Mouse (Mus musculus) ovary, postnatal 14 days (tissue): ENCODE results near the gene Rora.

ENCODE experiments used
- DNase-seq: peaks from one replicate; pipeline ENCODE4 v3.0.0; 2022; ENCODE audit warnings: low spot score

The Rora gene

GRCm38 (mm10) chr9:69227806-69228205, 574.2 kb downstream of the Rora start:
- no peak for DNase-seq

- no peak for DNase-seq
Measured at GRCm38 (mm10) chr9:69229935-69230334, 576.3 kb downstream of the Rora start.

GRCm38 (mm10) chr9:69234526-69234925, 580.9 kb downstream of the Rora start:
- no peak for DNase-seq

GRCm38 (mm10) chr9:69237316-69237715, 583.7 kb downstream of the Rora start:
- no peak for DNase-seq

GRCm38 (mm10) chr9:69242538-69242937, 589.0 kb downstream of the Rora start:
- no peak for DNase-seq

- no peak for DNase-seq
Measured at GRCm38 (mm10) chr9:69243626-69244025, 590.0 kb downstream of the Rora start.

- DNase-seq = no peak
Measured at GRCm38 (mm10) chr9:69246225-69246624, 592.6 kb downstream of the Rora start.

GRCm38 (mm10) chr9:69249586-69249985, 596.0 kb downstream of the Rora start:
- no peak for DNase-seq

- no peak for DNase-seq
Measured at GRCm38 (mm10) chr9:69250326-69250725, 596.7 kb downstream of the Rora start.

- DNase-seq = no peak
Measured at GRCm38 (mm10) chr9:69258506-69258905, 604.9 kb downstream of the Rora start.

GRCm38 (mm10) chr9:69259382-69259781, 605.8 kb downstream of the Rora start:
- DNase-seq = peak; percentile 42

GRCm38 (mm10) chr9:69265151-69265550, 611.6 kb downstream of the Rora start:
- no peak for DNase-seq

- no peak for DNase-seq
Measured at GRCm38 (mm10) chr9:69270374-69270773, 616.8 kb downstream of the Rora start.

GRCm38 (mm10) chr9:69270931-69271330, 617.3 kb downstream of the Rora start:
- no peak for DNase-seq

GRCm38 (mm10) chr9:69272884-69273283, 619.3 kb downstream of the Rora start:
- DNase-seq = no peak

- no peak for DNase-seq
Measured at GRCm38 (mm10) chr9:69274766-69275485, 621.3 kb downstream of the Rora start.

GRCm38 (mm10) chr9:69277256-69277655, 623.7 kb downstream of the Rora start:
- DNase-seq = no peak

- no peak for DNase-seq
Measured at GRCm38 (mm10) chr9:69285011-69285410, 631.4 kb downstream of the Rora start.

- DNase-seq = no peak
Measured at GRCm38 (mm10) chr9:69288113-69288512, 634.5 kb downstream of the Rora start.

- no peak for DNase-seq
Measured at GRCm38 (mm10) chr9:69288586-69288985, 635.0 kb downstream of the Rora start.

- peak; percentile 72 for DNase-seq
Measured at GRCm38 (mm10) chr9:69289056-69290017, 635.8 kb downstream of the Rora start.

- peak; percentile 28 for DNase-seq
Measured at GRCm38 (mm10) chr9:69290018-69290880, 636.7 kb downstream of the Rora start.
